Mouse (Mus musculus): ENCODE data around the gene Kcnd3. TPM values are rescaled to one million over a fixed set of nuclear protein-coding genes. Genes with fewer than 3 reads are reported as not detected.

Kcnd3 gene
- polyA plus RNA-seq, 1 experiment from 2014 or later, result 0.75 TPM

DNA sequence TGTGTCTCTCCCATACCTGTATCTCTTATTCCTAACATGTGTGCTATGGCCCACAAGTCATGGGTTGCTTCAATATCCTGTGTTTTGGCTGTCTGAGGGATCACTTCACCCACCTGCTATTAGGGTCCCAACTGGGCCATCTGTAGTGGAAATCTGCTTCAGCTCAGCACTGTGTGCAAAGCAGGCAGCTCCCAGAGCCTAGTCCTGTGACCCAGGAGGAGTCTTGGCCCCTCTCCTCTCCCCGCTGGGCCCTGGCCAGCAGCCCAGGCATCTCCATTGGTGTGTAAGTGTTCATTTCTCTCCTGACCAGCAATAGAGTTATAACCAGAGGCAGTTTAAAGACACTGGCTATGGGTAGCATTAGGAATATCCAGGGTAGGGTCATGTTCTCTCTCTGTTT, 24.3 kb downstream of the Kcnd3 start:
- Histone ChIP-seq H3K27ac (no peak overlapping the region), H3K4me2 (replicated peaks) (no peak overlapping the region), H3K9me3 (no peaks in the 10 kb centered on the region), H3K9ac (no peak overlapping the region), H3K36me3 (no peaks in the 10 kb centered on the region), H3K4me3 (no peak overlapping the region), H3K4me1 (no peaks in the 10 kb centered on the region), H3K27me3 (no peaks in the 10 kb centered on the region)
- no peak for ATAC-seq (ENCODE audit: low FRiP score, low read depth)
- 88% methylated on average over 1 of the region's 1 CpGs for WGBS

DNA sequence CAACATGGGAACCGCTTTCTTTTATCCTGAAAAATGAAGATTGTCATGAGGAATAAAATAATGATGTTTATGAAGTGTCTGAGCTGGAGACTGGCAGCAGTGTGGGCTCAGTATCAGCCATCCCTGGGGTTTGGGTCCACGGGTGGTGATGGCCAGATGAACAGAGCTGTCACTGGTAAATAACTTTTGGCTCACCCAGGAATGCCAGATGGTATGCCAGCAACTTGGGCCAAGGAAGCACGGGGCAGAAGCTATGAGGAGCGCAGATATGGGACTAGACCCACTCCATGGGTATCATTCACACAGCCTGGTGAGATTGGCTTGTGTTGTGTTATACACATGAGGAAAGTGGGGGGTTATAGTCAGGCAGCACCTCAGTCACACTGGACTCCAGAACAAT, 26.7 kb downstream of the Kcnd3 start:
- H3K27ac ChIP-seq, result no peak overlapping the region
- H3K4me3 ChIP-seq, result no peak overlapping the region
- H3K4me1 ChIP-seq, result no peaks in the 10 kb centered on the region
- no peak for ATAC-seq (ENCODE audit: low FRiP score, low read depth)
- no peaks in the 10 kb centered on the region for H3K36me3 ChIP-seq
- 83% methylated on average over 4 of the region's 4 CpGs for WGBS
- no peaks in the 10 kb centered on the region for H3K9me3 ChIP-seq
- H3K9ac ChIP-seq, result no peak overlapping the region
- 0 out of 2 replicates have a peak, but pooled peaks cover 5% of the 10 kb centered on the region for H3K27me3 ChIP-seq
- no peak overlapping the region for H3K4me2 ChIP-seq (replicated peaks)

DNA sequence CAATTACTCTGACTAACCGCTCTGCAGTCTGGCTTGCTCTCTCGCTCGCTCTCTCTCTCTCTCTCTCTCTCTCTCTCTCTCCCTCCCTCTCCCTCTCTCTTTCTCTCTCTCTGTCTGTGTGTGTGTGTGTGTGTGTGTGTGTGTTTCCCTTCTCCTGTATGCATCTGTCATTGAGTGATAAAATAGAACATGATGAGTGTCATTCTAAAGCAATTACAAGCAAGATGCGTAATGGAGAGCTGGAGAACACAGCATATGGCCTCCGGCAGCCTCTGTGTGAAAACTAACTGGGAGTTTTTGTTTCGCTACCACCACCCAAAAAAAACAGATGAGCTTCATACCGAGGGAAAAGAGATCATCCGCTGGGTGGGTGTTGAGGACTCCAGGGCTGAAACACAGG, 29.3 kb downstream of the Kcnd3 start:
- Histone ChIP-seq H3K4me1 (no peaks in the 10 kb centered on the region), H3K4me3 (no peak overlapping the region), H3K27me3 (peaks cover 9% of the 10 kb centered on the region; the same call in 1 of the 2 replicates), H3K9me3 (no peaks in the 10 kb centered on the region), H3K9ac (no peak overlapping the region), H3K4me2 (replicated peaks) (no peak overlapping the region), H3K27ac (no peak overlapping the region), H3K36me3 (no peaks in the 10 kb centered on the region)
- WGBS, result 72% methylated on average over 8 of the region's 8 CpGs
- ATAC-seq (ENCODE audit: low FRiP score, low read depth), result no peak

DNA sequence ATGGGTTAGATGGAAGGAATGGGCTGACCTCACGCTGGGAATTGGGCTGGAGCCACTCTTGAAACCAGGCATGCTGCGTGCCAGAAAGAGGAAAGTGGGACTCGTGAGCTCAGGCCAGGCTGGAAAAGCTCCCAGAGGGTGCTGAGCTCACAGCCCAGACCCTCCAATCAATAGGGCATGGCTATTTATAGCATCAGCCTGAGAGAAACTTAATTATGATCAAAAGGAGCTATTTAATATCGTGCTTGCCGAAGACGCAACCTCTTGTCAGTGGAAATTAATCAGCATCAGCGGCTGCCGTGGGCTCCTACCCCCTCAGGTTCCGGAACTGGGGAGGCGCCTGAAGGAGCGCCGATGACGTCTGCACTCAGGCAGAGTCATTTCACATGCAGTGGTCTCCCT, 31.5 kb downstream of the Kcnd3 start:
- Histone ChIP-seq H3K27me3 (peaks cover 9% of the 10 kb centered on the region; the same call in 1 of the 2 replicates), H3K9me3 (no peaks in the 10 kb centered on the region), H3K9ac (no peak overlapping the region), H3K4me3 (no peak overlapping the region), H3K4me1 (no peaks in the 10 kb centered on the region), H3K4me2 (replicated peaks) (no peak overlapping the region), H3K27ac (no peak overlapping the region), H3K36me3 (no peaks in the 10 kb centered on the region)
- ATAC-seq (ENCODE audit: low FRiP score, low read depth), result no peak
- WGBS, result 63% methylated on average over 13 of the region's 13 CpGs

DNA sequence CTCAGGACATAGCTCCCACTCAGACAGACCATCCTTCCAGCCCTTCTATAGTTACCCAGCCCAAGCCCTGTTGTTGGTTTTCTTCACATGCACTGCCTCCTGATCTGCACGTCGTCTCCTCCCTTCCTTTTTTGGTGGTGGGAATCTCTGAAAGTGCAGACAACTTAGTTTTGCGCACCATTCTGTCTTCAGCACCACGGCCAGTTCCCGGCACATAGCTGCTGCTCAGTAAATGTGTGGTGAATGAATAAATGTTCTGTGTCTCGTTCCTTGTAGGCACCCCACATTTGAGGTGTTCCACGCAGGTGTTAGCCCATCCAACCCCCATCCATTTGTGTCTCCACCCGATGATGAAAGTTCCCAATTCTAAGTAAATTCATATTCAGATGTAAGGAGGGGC, 35.0 kb downstream of the Kcnd3 start:
- H3K9me3 ChIP-seq, result no peaks in the 10 kb centered on the region
- no peak overlapping the region for H3K9ac ChIP-seq
- H3K27me3 ChIP-seq, result peaks cover 9% of the 10 kb centered on the region; the same call in 1 of the 2 replicates
- H3K27ac ChIP-seq, result no peak overlapping the region
- H3K36me3 ChIP-seq, result no peaks in the 10 kb centered on the region
- no peak for ATAC-seq (ENCODE audit: low FRiP score, low read depth)
- no peak overlapping the region for H3K4me3 ChIP-seq
- H3K4me1 ChIP-seq, result no peaks in the 10 kb centered on the region
- H3K4me2 ChIP-seq (replicated peaks), result no peak overlapping the region
- WGBS, result 40% methylated on average over 8 of the region's 8 CpGs

DNA sequence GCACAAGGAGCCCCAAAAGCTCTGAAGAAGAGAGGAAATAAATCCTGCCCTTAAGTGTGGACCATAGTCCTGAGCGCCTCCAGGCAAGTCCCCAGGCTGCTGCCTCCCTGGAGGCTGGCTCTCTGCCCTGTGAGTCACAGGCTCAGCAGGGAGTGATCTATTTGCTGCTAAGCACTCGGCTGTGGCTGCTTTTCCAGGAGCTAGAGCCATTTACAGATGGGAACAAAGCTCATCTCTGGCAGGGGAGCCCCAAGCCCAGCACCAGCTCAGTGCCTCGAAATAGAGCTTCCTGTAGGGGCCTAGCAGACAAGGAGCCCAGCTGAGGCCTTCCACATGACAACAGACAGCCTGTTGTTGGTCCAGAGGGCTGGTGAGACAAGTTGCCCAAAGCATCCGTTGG, 37.5 kb downstream of the Kcnd3 start:
- no peak overlapping the region for H3K4me2 ChIP-seq (replicated peaks)
- no peak overlapping the region for H3K27ac ChIP-seq
- WGBS, result 22% methylated on average over 4 of the region's 4 CpGs
- no peaks in the 10 kb centered on the region for H3K9me3 ChIP-seq
- no peaks in the 10 kb centered on the region for H3K36me3 ChIP-seq
- peaks cover 1% of the 10 kb centered on the region; the same call in 1 of the 2 replicates for H3K4me1 ChIP-seq
- H3K4me3 ChIP-seq, result no peak overlapping the region
- H3K9ac ChIP-seq, result no peak overlapping the region
- peaks cover 18% of the 10 kb centered on the region; the same call in 1 of the 2 replicates for H3K27me3 ChIP-seq
- ATAC-seq (ENCODE audit: low FRiP score, low read depth), result no peak

DNA sequence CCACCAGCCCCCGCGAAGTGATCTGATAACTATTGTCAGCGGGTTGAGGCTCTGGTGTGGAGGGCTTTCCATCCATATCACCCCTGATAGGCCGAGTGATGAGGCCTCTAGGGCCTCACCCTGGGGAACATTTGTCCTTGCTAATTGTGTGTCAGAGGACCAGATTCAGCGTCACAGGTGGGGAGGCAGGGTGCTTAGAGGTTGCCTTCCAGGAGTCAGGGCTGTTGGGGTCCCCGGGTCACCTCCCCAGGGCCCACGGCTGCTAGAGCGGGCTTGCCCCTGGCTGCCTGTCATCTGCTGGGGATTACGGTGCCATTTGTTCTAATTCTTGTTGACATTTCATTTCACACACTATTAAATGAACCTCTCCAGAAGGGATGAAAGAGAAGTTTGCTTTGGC, 42.8 kb downstream of the Kcnd3 start:
- Histone ChIP-seq H3K9ac (no peak overlapping the region), H3K4me3 (no peak overlapping the region), H3K36me3 (no peaks in the 10 kb centered on the region), H3K9me3 (no peaks in the 10 kb centered on the region), H3K4me1 (peaks cover 13% of the 10 kb centered on the region), H3K27ac (no peak overlapping the region), H3K4me2 (replicated peaks) (no peak overlapping the region), H3K27me3 (peaks cover 21% of the 10 kb centered on the region; the same call in 1 of the 2 replicates)
- WGBS, result 16% methylated on average over 9 of the region's 9 CpGs
- ATAC-seq (ENCODE audit: low FRiP score, low read depth), result no peak

DNA sequence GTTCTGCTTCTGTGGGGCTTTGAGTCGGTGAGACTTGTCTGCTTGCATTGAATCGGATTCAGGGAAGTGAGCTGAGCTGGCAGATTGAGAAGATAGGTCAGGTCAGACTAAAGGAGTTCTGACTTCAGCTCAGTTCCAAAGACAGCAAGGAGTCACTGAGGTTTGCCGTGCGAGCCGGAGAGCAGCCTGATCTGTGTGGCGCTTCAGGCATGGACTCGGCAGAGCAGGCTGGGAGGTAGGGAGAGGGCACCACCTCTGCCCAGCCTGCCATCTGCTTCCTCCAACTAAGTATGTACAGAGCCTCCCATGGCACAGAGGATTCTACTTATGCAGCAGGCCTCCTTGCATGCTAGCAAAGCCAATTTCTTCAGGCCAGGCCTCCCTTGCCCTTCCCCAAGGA, 44.1 kb downstream of the Kcnd3 start:
- WGBS, result 80% methylated on average over 7 of the region's 7 CpGs
- no peak overlapping the region for H3K9ac ChIP-seq
- H3K9me3 ChIP-seq, result no peaks in the 10 kb centered on the region
- no peaks in the 10 kb centered on the region for H3K36me3 ChIP-seq
- H3K4me1 ChIP-seq, result peaks cover 13% of the 10 kb centered on the region
- no peak overlapping the region for H3K4me3 ChIP-seq
- ATAC-seq (ENCODE audit: low FRiP score, low read depth), result no peak
- H3K27me3 ChIP-seq, result peaks cover 21% of the 10 kb centered on the region; the same call in 1 of the 2 replicates
- no peak overlapping the region for H3K27ac ChIP-seq
- no peak overlapping the region for H3K4me2 ChIP-seq (replicated peaks)

DNA sequence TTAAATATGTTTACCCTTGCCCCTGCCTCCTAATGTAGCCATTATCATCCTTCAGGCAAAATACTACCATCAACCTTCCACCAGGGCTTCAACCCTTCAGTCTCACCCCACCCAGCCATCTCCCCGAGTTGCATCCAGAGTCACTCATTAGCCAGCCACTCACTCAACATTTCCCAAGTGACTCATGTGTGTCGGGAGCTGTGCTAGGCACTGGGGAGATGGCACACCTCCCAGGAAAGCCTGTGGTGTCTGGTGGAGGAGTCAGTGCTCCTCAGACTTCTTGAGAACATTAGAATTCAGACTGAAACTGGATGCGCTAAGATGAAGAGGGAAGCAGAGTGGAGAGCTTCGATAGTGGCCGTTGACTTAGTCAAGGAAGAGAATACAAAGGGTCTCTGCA, 44.8 kb downstream of the Kcnd3 start:
- Histone ChIP-seq H3K36me3 (no peaks in the 10 kb centered on the region), H3K4me1 (peaks cover 13% of the 10 kb centered on the region), H3K27ac (no peak overlapping the region), H3K27me3 (peaks cover 21% of the 10 kb centered on the region; the same call in 1 of the 2 replicates), H3K9me3 (no peaks in the 10 kb centered on the region), H3K9ac (no peak overlapping the region), H3K4me2 (replicated peaks) (no peak overlapping the region), H3K4me3 (no peak overlapping the region)
- ATAC-seq (ENCODE audit: low FRiP score, low read depth), result no peak
- WGBS, result 88% methylated on average over 5 of the region's 5 CpGs

DNA sequence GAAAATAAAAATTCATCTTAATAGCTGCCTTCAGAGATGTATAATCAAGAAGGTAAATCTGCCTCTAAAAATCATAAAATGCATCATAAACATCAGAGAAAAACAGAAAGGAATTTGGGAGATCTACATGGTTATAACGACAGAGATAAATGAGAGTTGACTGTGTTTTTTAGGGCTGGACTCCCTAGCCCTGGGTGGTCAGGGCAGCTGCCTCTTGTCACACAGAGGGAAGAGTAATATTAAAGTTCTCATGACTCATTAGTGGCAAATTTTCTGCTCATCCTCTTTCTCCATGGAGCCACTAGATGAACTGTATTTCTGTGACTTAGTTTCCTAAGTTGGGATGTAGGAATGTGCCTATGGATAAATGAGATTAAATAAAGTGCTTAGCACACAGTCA, 48.9 kb downstream of the Kcnd3 start:
- Histone ChIP-seq H3K4me3 (no peak overlapping the region), H3K27ac (no peak overlapping the region), H3K4me2 (replicated peaks) (no peak overlapping the region), H3K9ac (no peak overlapping the region), H3K4me1 (no peaks in the 10 kb centered on the region), H3K36me3 (no peaks in the 10 kb centered on the region), H3K9me3 (no peaks in the 10 kb centered on the region), H3K27me3 (no peaks in the 10 kb centered on the region)
- 71% methylated on average over 1 of the region's 1 CpGs for WGBS
- no peak for ATAC-seq (ENCODE audit: low FRiP score, low read depth)

DNA sequence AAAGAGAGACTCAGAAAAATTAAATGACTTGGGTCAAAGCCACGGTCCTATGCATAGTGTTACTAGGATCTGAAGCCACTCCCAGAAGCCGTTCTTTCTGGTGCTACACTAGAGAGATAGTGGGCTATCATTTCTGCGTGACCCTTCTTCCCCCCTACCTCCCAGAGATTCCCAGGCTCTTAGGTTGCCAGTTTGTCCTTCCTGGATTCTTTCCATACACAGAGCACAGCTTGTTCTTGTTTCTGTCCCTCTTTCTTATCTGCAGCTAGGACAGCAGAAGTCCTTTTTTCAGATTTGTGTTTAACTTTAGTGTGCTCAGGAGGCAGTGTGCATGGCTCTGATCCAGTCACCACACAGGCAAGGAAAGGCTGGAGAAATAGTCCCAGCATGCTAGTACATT, 52.1 kb downstream of the Kcnd3 start:
- WGBS, result 87% methylated on average over 3 of the region's 3 CpGs
- no peaks in the 10 kb centered on the region for H3K4me1 ChIP-seq
- no peaks in the 10 kb centered on the region for H3K9me3 ChIP-seq
- ATAC-seq (ENCODE audit: low FRiP score, low read depth), result no peak
- H3K27me3 ChIP-seq, result no peaks in the 10 kb centered on the region
- no peaks in the 10 kb centered on the region for H3K36me3 ChIP-seq
- no peak overlapping the region for H3K27ac ChIP-seq
- no peak overlapping the region for H3K4me2 ChIP-seq (replicated peaks)
- H3K9ac ChIP-seq, result no peak overlapping the region
- no peak overlapping the region for H3K4me3 ChIP-seq

DNA sequence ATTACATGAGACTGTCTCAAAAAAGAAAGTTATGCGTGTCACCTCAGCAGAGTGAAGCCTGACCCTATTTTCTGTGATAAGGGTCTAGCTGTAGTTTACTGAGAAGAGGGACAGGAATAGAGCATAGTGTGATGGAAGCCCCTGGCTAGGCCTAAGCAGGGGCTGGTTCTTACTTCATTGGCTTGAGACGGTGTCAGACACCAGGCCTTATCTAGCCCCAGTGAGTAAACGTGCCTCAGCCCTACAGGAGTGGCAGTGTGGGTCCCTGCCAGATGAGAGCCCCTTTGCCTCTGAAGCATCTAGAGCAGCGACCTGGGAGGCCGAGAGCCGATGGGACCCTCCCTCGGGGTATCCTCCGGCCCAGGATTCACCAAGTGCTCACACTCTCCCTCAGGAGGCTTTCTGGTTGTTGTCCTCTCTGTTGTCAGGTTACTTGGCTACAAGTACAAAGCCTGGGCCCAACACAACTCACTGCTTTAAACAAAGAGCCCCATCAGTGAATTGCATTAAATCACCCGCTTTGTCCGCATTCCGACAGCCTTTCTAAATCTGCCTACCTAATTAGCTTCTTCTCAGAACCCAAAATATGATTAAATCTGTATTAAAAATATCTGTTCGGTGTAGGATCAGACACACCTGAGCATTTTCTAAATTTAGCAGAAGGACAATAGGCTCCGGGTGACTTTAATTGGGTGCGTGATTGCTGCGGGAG, 53.2 kb downstream of the Kcnd3 start:
- no peak for ATAC-seq (ENCODE audit: low FRiP score, low read depth)
- Histone ChIP-seq H3K36me3 (no peaks in the 10 kb centered on the region), H3K27me3 (no peaks in the 10 kb centered on the region), H3K4me3 (no peak overlapping the region), H3K9me3 (no peaks in the 10 kb centered on the region), H3K4me1 (no peaks in the 10 kb centered on the region), H3K27ac (no peak overlapping the region), H3K9ac (0 out of 2 replicates have a peak overlapping the region, but pooled peaks have one; percentile 6), H3K4me2 (replicated peaks) (no peak overlapping the region)
- 66% methylated on average over 15 of the region's 15 CpGs for WGBS

DNA sequence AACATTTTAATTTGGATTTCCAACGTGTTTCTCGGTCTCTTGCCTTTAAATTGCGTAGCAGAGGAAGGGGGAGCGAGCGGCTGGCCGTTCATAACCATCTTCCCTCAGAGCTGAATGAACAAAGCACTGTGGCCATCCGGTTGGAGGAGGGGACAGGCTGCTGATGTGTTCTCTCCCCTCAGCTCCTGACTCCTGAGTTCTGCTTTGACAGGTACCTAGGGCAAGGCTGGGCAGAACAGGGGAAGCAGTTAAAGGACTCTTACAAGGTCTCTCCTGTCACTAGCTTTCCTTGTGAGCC, 53.7 kb downstream of the Kcnd3 start:
- Histone ChIP-seq H3K9me3 (no peaks in the 10 kb centered on the region), H3K9ac (0 out of 2 replicates have a peak overlapping the region, but pooled peaks have one; percentile 6), H3K4me2 (replicated peaks) (no peak overlapping the region), H3K4me1 (no peaks in the 10 kb centered on the region), H3K4me3 (no peak overlapping the region), H3K27ac (no peak overlapping the region), H3K27me3 (no peaks in the 10 kb centered on the region), H3K36me3 (no peaks in the 10 kb centered on the region)
- 55% methylated on average over 7 of the region's 7 CpGs for WGBS
- no peak for ATAC-seq (ENCODE audit: low FRiP score, low read depth)

Measured in limb, embryonic 13.5 days (tissue).